Mouse (Mus musculus): ENCODE data around the gene Nacc1. TPM values are rescaled to one million over a fixed set of nuclear protein-coding genes. Genes with fewer than 3 reads are reported as not detected.
"Not testable (repeated sequence)": the region's sequence is repeated elsewhere in the genome, so short reads cannot be mapped to it uniquely, and the experiment has no call there.

The Nacc1 gene
- total RNA-seq, 2 experiments from 2014 or later, result 59.2 to 92.9 TPM

DNA sequence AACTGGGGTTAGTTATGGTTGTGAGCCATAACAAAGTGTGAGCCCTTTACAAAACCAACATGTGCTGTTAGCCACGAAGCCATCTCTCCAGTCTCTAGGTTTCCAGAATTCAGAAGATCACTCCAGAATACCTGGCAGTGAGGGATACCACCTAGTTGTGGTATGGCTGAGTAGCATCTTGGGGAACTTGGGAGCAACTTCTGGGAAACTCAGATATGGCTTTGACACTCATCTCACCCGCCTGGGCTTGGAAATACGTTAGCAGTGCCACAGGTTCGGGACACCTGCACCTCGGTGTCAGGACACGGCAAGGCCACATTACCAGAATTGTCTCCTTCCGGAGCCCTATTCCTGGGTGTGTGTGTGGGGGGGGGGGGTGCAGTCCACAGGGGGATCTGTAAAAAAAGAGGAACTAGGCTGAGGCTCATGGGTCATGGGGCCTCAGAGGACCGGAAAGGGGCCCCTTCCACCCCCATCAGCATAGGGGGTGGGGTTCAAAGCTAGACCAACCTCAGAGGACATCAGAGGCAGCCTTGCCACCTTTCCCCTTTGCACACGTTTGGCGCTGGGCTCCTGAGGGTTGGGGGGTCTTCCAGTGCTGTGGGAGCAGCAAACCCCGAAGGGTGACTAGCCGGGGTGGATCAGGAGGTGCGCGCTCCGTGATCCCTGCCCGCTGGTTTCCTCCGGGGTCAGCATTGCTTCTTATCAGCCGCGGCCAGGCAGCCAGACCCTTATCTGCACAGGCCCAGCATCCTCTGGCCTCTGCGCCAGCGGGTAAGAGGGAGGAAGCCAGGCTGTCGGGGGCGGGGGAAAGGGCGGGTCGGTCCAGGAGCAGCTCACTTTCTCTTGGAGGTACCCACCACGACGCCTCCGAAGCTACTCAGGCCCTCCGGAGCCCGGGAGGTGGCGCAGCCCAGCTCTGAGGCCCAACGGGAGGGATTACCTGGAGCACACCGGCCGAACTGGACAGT is 13.6 kb upstream of the Nacc1 start, which contains the start of gene Lyl1:
Lyl1 (plus strand) TSS at position 517 of the 971 bp plus-strand sequence.
- ATAC-seq (replicated peaks; ENCODE audit: poor library complexity, severe bottlenecking), result peak; percentile 48

DNA sequence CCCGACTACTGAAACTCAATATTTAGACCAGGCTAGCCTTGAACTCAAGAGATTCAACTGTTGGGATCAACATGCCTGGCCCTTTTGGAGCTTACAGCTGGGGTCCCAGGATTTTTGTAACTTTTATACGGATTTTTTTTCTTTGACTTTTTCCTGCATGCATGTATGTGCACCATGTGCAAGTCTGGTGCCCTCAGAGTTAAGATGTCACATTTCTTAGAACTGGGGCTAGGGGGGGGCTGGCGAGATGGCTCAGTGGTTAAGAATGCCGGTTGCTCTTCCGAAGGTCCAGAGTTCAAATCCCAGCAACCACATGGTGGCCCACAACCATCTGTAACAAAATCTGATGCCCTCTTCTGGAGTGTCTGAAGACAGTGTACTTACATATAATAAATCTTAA is 12.9 kb upstream of the Nacc1 start:
- no peak for ATAC-seq (replicated peaks; ENCODE audit: poor library complexity, severe bottlenecking)

DNA sequence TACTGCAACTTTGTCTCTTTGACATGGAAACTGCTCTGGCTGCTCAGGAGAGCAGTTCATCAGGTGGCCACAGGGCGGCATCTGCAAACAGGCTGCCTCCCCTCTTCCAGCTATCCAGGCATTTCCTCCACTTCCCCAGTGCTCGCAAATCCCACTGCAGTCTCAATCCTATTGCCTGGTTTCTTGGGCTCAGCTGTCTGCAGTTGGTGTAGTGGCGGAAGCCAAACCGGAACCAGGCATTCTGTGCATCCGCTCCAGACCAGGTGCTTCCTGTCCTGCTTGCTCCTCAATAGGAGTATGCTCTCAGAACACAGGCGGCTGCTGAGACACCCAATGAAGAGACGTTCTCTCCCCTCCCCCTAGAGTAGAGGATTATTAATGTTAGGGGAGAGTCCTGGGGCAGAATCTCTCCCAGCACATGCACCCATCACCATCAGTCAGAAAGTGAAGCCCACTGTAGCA is 12.2 kb upstream of the Nacc1 start:
- peak; percentile 52 for ATAC-seq (replicated peaks; ENCODE audit: poor library complexity, severe bottlenecking)

DNA sequence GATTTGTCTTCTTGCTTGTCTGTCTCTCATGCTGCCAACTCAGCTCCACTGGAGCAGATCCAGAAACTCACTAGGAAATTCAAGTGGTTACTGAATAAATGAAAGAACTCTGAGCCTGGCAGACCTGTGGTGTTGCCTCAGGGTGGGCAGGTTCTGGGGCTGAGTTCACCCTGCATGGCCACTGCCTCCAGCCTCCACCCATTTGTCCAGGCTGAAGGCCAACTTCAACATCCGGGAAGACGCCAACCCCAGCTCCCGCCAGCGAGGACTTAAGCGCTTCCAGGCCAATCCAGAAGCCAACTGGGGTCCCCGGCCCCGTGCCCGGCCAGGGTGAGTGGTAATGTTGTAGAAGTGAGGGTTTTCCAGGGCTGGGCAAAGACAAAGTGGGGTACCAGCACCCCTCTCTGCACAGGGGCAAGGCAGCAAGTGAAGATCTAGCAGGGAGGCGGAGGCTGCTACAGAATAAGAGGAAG is 11.3 kb upstream of the Nacc1 start:
- ATAC-seq (replicated peaks; ENCODE audit: poor library complexity, severe bottlenecking), result no peak

DNA sequence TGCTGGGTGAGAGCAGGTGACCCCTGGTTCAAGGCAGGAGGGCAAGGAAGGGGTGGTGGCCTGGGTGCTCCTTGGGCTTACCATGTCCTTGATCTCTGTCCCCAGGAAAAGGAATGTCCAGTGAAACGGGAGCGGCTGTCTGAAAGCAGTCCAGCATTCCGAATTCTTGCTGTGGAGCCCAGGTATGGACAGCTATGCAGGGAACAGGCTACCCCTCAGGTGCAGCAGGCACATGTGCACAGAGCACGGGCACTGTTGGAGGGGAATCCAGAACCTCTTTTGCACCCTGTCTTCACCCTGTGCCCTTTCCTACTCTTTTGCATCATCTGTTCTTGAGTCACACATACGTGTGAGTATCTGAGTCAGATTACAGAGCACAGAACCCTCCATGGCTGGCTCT is 10.6 kb upstream of the Nacc1 start:
- ATAC-seq (replicated peaks; ENCODE audit: poor library complexity, severe bottlenecking), result no peak

DNA sequence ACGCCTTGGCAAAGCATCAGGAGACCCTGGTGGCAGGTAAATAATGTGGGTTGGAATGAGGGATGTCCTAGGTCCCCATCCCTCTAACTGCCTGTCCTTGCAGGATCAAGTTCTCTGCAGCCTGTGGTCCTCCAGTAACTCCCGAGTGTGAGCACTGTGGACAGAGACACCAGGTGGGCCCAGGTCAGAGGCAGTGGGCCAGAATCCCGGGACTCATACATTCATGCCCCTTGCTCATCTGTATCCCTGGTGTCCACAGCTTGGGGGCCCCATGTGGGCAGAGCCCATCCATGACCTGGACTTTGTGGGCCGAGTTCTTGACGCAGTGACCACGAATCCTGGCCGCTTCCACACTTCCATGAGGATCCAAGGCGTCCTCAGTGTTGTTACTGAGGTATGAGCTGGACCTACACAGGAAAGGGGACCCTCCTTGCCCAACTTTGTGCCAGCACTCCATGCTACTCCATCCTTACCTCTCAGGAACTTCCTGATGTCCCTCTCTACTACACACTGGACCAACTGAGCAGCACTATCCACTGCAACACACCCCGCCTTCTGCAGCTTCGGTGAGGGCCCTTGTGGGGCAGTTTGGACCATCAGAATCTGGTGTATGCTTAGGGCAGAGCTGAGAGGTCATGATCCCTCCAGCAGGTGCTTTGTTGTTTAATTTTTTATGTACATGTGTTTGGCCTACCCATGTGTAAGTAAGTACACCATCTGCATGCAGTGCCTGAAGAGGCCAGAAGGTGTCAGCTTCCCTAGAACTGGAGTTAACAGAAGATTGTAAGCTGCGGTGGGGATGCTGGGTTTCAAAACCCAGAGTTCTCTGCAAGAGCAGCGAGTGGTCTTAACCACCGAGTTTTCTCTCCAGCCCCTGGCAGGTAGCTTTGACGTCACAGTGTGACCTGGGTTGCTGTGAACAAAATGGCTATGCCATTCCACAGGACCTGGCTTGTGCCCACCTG is 9.8 kb upstream of the Nacc1 start:
- ATAC-seq (replicated peaks; ENCODE audit: poor library complexity, severe bottlenecking), result peak; percentile 15; the same call in 1 of the 2 replicates

DNA sequence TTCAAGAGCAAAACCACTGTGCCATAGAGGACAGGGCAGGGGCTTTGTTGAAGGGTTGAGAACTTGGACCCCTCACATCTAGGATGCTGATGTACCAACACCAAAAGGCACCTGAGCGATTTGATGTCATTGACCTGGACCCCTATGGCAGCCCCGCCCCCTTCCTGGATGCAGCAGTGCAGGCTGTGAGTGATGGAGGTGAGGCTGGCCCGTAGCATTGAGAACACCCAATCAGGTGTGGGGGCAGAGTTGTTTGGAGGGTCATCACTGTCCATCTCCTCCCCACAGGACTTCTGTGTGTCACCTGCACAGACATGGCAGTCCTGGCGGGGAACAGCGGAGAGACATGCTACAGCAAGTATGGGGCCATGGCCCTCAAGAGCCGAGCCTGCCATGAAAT is 7.5 kb upstream of the Nacc1 start:
- ATAC-seq (replicated peaks; ENCODE audit: poor library complexity, severe bottlenecking), result no peak

DNA sequence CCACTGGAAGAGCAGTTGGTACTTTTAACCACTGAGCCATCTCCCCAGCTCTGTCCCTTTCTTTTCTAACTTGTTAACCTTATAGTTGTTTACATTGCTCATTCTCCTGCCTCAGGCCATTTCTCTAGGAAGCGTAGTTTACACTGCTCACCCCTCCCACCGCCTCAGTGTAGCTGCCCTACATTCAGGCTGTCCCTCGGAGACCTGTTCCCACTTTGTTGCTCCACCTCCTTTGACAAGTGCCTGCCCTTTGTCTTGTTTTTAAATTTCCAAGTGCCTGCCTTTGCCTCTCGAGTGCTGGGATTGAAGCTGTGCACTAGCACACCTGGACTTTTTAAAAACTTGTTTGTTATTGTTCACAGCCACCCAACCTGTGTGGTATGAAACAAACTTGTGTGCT is 5.7 kb upstream of the Nacc1 start:
- no peak for ATAC-seq (replicated peaks; ENCODE audit: poor library complexity, severe bottlenecking)

DNA sequence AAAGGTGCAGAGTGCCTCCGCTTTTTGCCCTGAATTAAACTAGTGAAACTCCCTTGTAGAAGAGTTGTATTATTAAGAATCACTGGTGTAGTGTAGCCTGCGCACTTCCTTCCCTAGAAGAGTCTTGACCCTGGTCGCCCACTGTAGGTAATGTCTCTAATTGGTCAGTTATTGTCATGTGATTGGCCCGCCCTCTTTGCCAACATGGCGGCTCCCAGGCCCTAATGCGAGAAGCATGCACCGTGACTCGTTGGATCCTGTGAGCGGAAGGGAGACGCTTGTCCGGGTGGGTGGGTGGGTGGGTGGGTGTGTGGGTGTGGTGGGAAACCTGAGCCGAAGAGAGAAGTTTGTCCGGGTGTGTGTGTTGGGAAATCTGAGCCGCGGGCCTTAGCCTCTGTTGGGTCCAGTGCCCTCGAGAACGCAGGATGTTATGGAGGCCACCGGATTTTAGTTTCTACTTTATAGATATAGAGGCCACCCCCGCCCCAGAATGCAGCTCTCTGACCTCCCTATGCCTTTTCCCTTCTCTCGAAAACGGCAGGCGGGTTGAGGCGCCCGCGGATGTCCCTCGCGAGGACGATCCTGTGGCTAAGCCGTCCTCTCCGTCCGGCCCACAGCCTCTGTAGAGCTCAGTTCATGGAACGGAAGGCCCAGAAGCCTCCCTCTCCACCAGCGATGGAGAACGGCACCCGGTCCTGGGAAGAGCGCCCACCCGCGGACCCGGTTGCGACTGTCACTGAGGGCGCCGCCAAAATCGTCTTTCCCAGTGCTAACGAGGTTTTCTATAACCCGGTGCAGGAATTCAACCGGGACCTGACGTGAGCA is 1.6 kb upstream of the Nacc1 start:
- peak; percentile 82 for ATAC-seq (replicated peaks; ENCODE audit: poor library complexity, severe bottlenecking)

DNA sequence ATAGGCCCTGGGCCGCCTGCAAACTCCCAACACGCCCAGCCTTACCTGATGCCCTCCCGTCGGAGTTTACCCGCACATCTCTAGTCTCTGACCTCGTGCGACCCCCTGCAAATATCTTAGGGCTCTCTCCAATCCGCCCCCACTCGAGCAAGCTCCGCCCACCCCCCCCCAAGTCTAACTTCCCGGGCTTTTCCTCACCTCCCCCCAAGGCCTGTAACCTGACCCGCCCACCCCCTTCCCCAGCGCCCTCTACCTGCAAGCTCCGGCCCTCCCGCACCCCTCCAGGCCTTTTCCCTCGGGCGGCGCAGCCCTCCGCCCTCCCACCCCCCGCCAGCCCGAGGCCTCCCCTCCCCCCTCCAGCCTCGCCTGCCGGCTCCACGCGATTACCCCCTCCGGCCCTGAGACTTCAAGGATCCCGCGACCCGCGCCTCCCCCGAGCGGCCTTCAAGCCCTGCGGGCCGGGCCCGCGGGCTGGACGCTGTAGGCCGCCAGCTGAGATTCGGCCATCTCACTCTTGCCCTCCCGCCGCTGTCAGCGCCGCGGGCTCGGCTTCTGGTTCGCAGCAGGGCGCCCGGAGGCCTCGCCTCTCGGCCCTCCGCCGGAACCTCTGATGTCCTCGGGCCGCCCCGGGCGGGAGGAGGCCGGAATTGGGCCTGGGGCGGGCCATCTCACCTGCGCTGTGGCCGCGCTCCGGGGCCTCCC is 508 bp downstream of the Nacc1 start:
- peak; percentile 6 for ATAC-seq (replicated peaks; ENCODE audit: poor library complexity, severe bottlenecking)

DNA sequence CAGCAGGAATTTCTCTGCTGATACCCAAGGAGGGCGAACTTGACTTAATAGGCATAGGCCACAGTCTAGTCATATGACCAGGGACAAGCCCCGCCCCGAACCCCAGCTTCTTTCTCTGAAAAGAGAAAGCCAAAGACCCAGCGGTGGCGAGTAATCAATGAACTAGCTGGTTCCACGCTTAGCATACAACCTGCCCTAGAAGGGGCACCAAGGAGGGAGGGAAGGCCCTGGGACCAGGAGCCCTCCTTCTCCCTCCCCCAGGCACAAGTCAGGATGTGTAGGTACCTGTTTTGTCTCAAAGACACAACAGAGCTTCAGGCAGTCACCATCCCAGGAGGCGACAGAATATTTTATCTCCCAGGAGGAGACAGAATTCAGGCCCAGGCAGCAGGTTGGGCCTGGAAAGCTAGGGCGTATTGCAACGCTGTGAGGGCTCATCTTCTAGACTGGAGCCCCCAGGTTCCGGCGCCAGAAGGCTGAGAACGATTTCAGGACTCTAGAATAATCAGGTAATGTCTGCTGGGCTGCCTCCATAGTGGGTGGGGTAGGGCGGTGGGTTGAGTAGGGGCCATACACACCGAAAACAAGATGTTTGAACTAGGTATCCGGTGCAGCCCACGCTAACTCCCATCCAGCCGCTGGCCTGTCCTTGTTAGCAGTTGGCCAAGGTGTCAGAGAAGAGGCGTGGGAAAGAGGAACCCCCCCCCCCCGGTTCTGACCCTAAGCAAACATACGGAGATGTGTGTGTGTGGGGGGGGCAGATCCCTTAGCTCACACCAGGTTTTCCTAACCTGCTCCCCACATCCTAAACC is 1.3 kb downstream of the Nacc1 start, which contains the start of gene Trmt1:
Trmt1 (plus strand) TSS at position 117 of the 812 bp plus-strand sequence.
- peak; percentile 16 for ATAC-seq (replicated peaks; ENCODE audit: poor library complexity, severe bottlenecking)

DNA sequence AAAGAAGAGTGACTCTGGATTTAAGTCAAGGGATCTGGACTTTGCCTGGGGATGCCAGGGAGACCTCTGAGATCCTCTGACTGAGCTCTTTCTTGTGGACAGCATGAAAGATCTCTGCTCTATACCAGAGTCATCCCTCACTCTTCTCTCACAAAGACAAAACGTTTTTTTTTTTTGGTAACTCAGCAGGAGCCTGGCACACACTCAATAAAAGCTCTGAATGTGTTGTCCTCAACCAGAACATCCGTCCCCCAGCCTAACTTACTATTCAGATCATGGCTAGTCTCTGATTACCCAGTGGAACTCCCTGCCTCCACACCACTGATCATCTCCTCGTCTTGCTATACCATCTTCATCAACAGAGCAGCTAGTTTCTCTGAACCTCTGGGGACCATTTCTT is 3.1 kb downstream of the Nacc1 start:
- no peak for ATAC-seq (replicated peaks; ENCODE audit: poor library complexity, severe bottlenecking)

DNA sequence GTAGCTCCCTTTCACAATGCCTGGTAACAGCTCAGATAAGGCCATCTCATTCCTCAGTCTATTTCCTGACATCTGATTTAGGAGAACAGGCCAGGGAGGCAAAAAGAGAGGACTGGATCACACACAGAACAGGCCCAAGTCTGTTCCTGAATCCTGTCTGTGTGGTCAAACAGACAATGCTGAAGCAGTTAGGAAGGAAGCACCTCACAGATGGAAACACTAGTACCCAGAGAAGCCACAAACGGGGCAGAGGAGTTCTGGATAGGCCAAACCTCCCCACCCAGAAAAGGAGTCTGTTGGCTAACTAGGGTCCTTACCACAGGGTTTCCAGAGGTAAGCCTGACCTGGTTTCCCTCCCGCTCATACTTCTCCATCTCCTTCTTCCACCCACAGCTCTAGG is 5.4 kb downstream of the Nacc1 start:
- peak; percentile 58 for ATAC-seq (replicated peaks; ENCODE audit: poor library complexity, severe bottlenecking)

DNA sequence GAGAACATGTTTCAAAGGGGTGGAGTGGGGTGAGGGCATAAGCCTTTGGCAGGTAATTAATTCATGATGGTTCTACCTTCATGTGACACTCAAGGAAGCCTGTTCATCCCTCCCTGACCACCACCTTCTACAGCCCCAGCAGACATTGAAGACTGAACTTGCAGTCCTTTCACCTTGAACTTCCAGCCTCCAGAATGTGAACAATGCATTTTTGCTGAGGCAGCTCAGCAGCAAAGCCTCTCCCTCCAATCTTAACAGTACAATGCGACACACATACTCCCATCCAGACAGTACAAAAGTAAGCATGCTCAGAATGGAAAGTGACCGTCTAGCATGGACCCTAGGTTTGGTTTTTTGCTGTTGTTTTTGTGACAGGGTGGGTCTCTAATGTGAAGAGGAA is 6.2 kb downstream of the Nacc1 start:
- ATAC-seq (replicated peaks; ENCODE audit: poor library complexity, severe bottlenecking), result no peak

DNA sequence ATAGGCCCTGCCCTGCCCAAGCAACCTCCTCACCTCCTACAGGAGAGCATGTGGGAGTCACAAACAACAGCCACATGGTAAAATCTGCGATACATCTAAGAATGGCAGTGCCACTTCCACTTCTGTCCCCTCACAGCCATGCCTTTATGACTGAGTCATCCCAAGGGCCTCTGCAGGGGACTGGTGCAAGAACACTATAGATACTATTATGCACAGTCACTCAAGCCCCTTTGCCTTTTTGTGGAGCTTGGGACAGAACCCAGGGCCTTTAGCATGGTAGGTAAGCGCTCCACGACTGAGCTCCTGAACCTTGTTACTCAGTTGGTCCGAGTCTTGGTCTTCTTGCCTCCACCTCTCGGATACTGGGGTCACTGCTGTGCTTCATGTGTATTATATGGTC is 10.4 kb downstream of the Nacc1 start:
- no peak for ATAC-seq (replicated peaks; ENCODE audit: poor library complexity, severe bottlenecking)

DNA sequence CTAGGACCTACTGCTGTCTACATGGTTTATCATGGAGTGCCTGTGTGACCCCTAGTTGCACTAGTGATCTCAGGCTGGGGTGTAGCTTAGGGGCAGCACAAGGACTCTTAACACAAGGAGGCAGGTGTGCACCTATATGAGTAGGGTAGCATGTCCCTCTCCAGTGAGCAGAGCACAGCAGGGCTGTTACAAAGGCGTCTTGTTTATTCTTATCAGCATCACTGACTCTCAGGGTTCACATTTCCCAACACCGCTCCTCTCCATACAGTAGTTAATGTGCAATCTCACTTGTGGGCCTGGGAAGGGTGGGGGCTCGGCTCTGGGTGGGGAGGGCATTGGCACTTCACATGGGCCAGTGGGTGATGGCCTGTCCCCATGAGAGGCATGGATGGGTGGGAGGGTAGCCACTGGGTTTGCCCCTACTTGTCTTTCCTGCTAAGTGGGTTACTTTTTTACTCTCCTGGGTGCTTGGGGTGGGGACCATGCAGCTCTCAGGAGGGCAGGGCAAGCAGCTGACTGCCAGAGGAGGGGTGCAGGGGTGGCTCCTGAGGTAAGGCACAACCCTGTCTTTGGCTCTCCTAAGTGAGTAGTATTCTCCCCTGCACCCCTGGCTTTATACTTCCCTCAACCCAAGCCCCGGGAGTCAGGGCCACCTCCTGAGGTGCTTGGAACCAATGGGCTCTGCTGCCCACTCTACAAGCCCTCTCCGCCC is 17.2 kb downstream of the Nacc1 start:
- not testable (repeated sequence) for ATAC-seq (replicated peaks; ENCODE audit: poor library complexity, severe bottlenecking)

DNA sequence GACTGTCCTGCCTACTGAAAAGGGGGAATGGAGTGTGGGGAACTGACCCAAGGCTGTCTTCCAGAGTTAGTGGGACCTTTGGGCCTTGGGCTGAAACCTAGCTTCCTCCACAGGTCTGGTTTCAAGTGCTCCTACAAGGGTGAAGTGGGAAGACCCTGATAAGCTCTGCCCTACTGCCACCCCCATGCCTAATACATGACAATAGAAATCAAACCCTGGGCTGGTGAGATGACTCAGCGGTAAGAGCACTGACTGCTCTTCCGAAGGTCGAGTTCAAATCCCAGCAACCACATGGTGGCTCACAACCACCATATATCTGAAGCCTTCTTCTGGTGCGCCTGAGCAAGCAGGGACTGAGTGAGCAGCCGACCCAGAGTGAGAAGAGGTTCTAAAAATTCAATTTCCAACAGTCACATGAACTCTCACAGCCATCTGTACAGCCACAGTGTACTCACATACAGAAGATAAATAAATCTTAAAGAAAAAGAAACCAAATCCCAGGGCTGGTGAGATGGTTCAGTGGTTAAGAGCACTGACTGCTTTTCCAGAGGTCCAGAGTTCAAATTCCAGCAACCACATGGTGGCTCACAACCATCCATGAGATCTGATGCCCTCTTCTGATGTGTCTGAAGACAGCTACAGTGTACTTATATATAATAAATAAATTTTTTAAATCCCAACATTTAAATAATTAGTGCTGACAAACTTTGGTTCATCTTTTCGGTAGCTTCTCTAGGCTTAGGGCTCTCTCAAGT is 18.8 kb downstream of the Nacc1 start:
- ATAC-seq (replicated peaks; ENCODE audit: poor library complexity, severe bottlenecking), result no peak

Data from granulocyte monocyte progenitor cell, adult 5-6 weeks (primary cell).